Mouse (Mus musculus) heart, embryonic 16.5 days (tissue): ENCODE results near the gene Dgkq. TPM values are rescaled to one million over a fixed set of nuclear protein-coding genes. Genes with fewer than 3 reads are reported as not detected.

Experiments used
- ATAC-seq: fragments of 200-750 bp; cut with Nextera tagmentation; replicated peaks from 2 replicates; pipeline ENCODE4 v1.8.0; 2017; ENCODE audit warnings: moderate number of reproducible peaks; ENCODE audit not compliant: insufficient read depth, low FRiP score; ENCODE audit errors: extremely low read depth
- H3K27ac ChIP-seq: fragments of 300-500 bp; sonication (generic); 2 replicates; pipeline ENCODE4 v1.5.1; 2014; ENCODE audit warnings: mild to moderate bottlenecking, low read length, control low read depth, moderate library complexity
- H3K27me3 ChIP-seq: fragments of 300-500 bp; sonication (generic); 2 replicates; pipeline ENCODE4 v1.6.1; 2014; ENCODE audit warnings: low read length, mixed read lengths; ENCODE audit not compliant: control insufficient read depth, insufficient read depth
- H3K36me3 ChIP-seq: fragments of 300-500 bp; sonication (generic); 2 replicates; pipeline ENCODE4 v1.6.1; 2014; ENCODE audit not compliant: control insufficient read depth, insufficient read depth
- H3K4me1 ChIP-seq: fragments of 300-500 bp; sonication (generic); 2 replicates; pipeline ENCODE4 v1.6.1; 2014; ENCODE audit warnings: low read length, mixed read lengths; ENCODE audit not compliant: control insufficient read depth, insufficient read depth
- H3K4me2 ChIP-seq: fragments of 300-500 bp; sonication (generic); 2 replicates; pipeline ENCODE4 v1.6.1; 2014; ENCODE audit warnings: low read depth, mild to moderate bottlenecking, control low read depth, low read length
- H3K4me3 ChIP-seq: fragments of 300-500 bp; sonication (generic); 2 replicates; pipeline ENCODE4 v1.5.1; 2014; ENCODE audit warnings: mild to moderate bottlenecking, control low read depth, low read length
- H3K9ac ChIP-seq: fragments of 300-500 bp; sonication (generic); 2 replicates; pipeline ENCODE4 v1.6.1; 2014; ENCODE audit warnings: low read length, control low read depth
- H3K9me3 ChIP-seq: fragments of 300-500 bp; sonication (generic); replicated peaks from 2 replicates; pipeline ENCODE4 v1.6.1; 2016; ENCODE audit warnings: low read length; ENCODE audit not compliant: control insufficient read depth
- WGBS: fragments of 180-500 bp; shearing (Covaris S2); extraction: QIAGEN DNeasy Blood & Tissue Kit; methylation state at CpG from one replicate; pipeline ENCODE4 v1.1.7; 2014; 5-methylcytosine and 5-hydroxymethylcytosine counted together
- polyA plus RNA-seq: library from polyadenylated mRNA; unstranded; fragments of >200 nt; fragmentation: Nextera tagmentation; extraction: Ambion mirVana; gene quantifications from 2 replicates; pipeline ENCODE4 v1.2.1, GENCODE M21; 2015

The Dgkq gene
- polyA plus RNA-seq, 1 experiment from 2014 or later: 6.3 TPM

DNA sequence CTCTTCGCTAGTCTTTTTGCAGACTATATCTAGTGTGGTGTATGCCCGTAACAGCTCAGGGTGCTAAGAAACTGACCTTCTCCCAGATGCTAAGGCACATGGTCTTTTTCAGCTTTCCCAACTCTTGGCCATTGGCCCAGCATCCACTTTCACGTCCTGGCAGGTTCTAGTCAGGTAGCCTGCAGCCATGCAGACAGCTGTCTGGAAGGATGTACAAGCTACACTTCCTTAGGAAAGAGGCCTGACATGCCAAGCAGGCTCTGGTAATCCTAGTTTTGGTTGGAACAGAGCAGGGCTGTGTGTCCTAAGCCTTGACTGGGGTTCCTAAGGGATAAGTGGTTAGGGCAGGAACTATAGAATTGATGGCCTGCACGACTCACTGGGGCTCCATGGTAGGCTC is 6.7 kb downstream of the Dgkq start:
- peaks cover 11% of the 10 kb centered on the region for H3K4me1 ChIP-seq
- H3K27ac ChIP-seq: no peak overlapping the region
- ATAC-seq: no peak
- no peaks in the 10 kb centered on the region for H3K9me3 ChIP-seq
- no peak overlapping the region for H3K9ac ChIP-seq
- H3K27me3 ChIP-seq: 0 out of 2 replicates have a peak, but pooled peaks cover 2% of the 10 kb centered on the region
- no peaks in the 10 kb centered on the region for H3K36me3 ChIP-seq
- WGBS: 76% methylated on average over 4 of the region's 4 CpGs
- H3K4me2 ChIP-seq: no peak overlapping the region
- no peak overlapping the region for H3K4me3 ChIP-seq

- 13% methylated on average over 36 of the region's 36 CpGs for WGBS
- Histone ChIP-seq H3K4me2 (peak overlapping the region; percentile 83), H3K9me3 (no peaks in the 10 kb centered on the region), H3K4me1 (peaks cover 11% of the 10 kb centered on the region), H3K27me3 (0 out of 2 replicates have a peak, but pooled peaks cover 2% of the 10 kb centered on the region), H3K27ac (peak overlapping the region; percentile 39; the same call in 1 of the 2 replicates), H3K9ac (peak overlapping the region; percentile 97), H3K4me3 (peak overlapping the region; percentile 97), H3K36me3 (peaks cover 6% of the 10 kb centered on the region; the same call in 1 of the 2 replicates)
- peak; percentile 99 for ATAC-seq
Measured at GRCm38 (mm10) chr5:108660632-108661268, 8.7 kb downstream of the Dgkq start.

- H3K27ac ChIP-seq: peak within 1 kb of the TSS; percentile 39; the same call in 1 of the 2 replicates
- peaks cover 9% of the 10 kb centered on the region for H3K36me3 ChIP-seq
- WGBS: 11% methylated on average over 24 of the region's 24 CpGs
- peak within 1 kb of the TSS; percentile 97 for H3K4me3 ChIP-seq
- 0 out of 2 replicates have a peak, but pooled peaks cover 2% of the 10 kb centered on the region for H3K27me3 ChIP-seq
- H3K9me3 ChIP-seq: no peaks in the 10 kb centered on the region
- peaks cover 11% of the 10 kb centered on the region for H3K4me1 ChIP-seq
- peak within 1 kb of the TSS; percentile 83 for H3K4me2 ChIP-seq
- ATAC-seq: peak; percentile 43
- H3K9ac ChIP-seq: peak within 1 kb of the TSS; percentile 97
Measured at GRCm38 (mm10) chr5:108659698-108660631, 9.5 kb downstream of the Dgkq start, which contains the start of gene Idua. Gene Idua, plus strand, starts transcription at chr5:108660331.

DNA sequence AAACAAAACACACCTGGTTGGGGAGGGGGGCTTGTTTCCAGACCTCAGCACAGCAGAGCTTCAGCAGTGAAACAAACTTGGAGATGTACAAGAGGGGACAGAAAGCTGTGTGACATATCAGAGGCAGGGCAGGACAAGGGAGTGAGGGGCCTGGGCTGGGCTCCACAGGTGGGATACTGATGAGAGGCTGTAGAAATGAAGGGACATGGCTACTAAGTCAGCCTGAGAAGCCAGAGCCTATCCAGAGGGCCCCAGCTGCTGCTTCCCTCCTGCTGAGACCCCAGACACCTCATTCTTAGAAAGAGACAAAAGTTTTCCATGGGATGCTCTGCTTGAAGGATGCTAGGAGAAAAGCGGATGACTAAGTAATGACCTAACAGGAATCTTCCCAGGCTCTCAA is 10.9 kb downstream of the Dgkq start:
- Histone ChIP-seq H3K9ac (no peak overlapping the region), H3K36me3 (peaks cover 23% of the 10 kb centered on the region), H3K27ac (no peak overlapping the region), H3K9me3 (no peaks in the 10 kb centered on the region), H3K4me1 (peaks cover 11% of the 10 kb centered on the region), H3K27me3 (no peaks in the 10 kb centered on the region), H3K4me3 (no peak overlapping the region), H3K4me2 (no peak overlapping the region)
- ATAC-seq: no peak
- 95% methylated on average over 1 of the region's 1 CpGs for WGBS

DNA sequence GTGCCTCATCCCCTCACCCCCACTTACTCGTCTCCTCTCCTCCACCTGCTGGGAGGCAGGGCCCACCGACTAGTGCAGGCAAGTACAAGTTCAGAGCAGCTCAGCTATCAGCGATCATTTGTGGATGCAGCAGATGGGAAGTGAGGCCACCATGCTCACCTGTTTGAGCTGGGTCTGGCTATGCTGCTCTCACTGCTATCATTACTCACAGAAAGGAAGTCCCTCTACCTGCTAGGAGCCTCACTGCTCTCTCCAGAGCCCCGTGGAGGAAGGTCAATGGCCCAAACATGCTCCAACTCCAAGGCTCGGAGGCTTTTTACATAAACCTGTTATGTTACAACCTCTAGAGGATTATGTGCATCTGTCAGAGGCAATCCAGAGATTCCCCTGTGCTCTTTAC is 12.1 kb downstream of the Dgkq start:
- WGBS: 73% methylated on average over 5 of the region's 5 CpGs
- no peak overlapping the region for H3K4me2 ChIP-seq
- H3K27ac ChIP-seq: no peak overlapping the region
- no peak overlapping the region for H3K9ac ChIP-seq
- ATAC-seq: no peak
- H3K4me3 ChIP-seq: no peak overlapping the region
- no peaks in the 10 kb centered on the region for H3K9me3 ChIP-seq
- peaks cover 11% of the 10 kb centered on the region for H3K4me1 ChIP-seq
- no peaks in the 10 kb centered on the region for H3K27me3 ChIP-seq
- peaks cover 31% of the 10 kb centered on the region for H3K36me3 ChIP-seq

DNA sequence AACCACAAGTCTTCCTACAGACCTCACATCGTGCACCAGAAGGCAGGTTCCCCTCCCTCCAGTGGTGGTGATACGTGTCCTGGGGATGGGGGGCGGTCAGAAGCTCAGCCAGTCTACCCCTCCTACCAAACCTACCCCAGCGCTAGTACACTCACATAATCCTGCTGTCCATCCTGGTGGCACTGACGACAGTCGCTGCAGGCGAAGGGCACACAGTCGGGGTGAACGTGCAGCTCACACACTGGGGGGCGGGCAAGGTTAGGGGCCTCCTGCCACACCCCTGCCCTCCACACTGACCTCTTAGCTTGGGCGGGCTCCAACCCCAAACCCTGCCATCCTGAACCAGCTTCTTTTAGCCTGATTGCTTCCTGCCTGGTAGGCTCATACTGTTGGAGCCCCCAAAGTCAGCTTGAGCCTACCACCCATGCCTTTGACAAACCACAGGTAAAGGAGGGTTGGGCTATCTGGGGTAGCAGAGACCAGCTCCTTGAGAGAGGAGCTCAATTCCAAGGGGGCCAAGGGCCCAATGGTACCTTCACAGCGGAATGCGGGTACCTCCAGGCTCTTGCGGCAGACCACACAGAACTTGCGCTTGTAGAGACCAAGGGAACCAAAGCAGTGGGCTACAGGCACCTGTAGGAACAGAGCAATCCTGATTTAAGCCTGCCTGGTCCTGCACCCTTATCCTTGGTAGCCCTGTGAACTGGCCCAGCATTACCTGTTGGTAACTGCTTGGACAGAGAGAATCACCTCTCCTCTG is 13.4 kb downstream of the Dgkq start:
- peaks cover 10% of the 10 kb centered on the region for H3K4me1 ChIP-seq
- H3K9ac ChIP-seq: no peak overlapping the region
- H3K27ac ChIP-seq: no peak overlapping the region
- no peak overlapping the region for H3K4me2 ChIP-seq
- no peaks in the 10 kb centered on the region for H3K27me3 ChIP-seq
- peaks cover 31% of the 10 kb centered on the region for H3K36me3 ChIP-seq
- H3K4me3 ChIP-seq: no peak overlapping the region
- ATAC-seq: no peak
- H3K9me3 ChIP-seq: no peaks in the 10 kb centered on the region
- 89% methylated on average over 15 of the region's 15 CpGs for WGBS

DNA sequence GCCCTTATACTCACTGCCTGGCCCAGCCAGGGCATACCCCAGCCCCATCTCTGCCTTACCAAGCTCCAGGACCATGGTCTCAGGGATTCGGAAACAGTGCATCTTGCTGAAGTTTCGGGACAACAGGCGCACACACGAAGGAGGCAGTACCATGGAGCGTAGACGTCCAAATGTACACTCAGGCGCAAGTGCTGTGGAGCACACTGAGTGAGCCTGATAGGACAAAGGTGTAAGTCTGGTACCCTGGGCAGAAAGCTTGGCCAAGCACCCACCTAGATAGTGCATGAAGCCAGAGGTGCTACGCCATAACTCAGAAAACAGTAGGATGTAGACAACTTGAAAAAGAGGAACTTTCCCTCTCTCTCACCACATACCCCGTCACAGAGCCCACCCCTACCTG is 14.1 kb downstream of the Dgkq start:
- Histone ChIP-seq H3K9ac (no peak overlapping the region), H3K4me2 (no peak overlapping the region), H3K27me3 (no peaks in the 10 kb centered on the region), H3K36me3 (peaks cover 31% of the 10 kb centered on the region), H3K27ac (no peak overlapping the region), H3K9me3 (no peaks in the 10 kb centered on the region), H3K4me1 (peaks cover 7% of the 10 kb centered on the region), H3K4me3 (no peak overlapping the region)
- WGBS: 93% methylated on average over 9 of the region's 9 CpGs
- no peak for ATAC-seq

GRCm38 (mm10) chr5:108654444-108654990 is 15.0 kb downstream of the Dgkq start:
- H3K36me3 ChIP-seq: peaks cover 36% of the 10 kb centered on the region
- peaks cover 2% of the 10 kb centered on the region for H3K4me1 ChIP-seq
- H3K27me3 ChIP-seq: no peaks in the 10 kb centered on the region
- H3K27ac ChIP-seq: no peak overlapping the region
- H3K9ac ChIP-seq: no peak overlapping the region
- H3K4me3 ChIP-seq: no peak overlapping the region
- 92% methylated on average over 10 of the region's 10 CpGs for WGBS
- no peaks in the 10 kb centered on the region for H3K9me3 ChIP-seq
- ATAC-seq: no peak
- no peak overlapping the region for H3K4me2 ChIP-seq
